Mouse (Mus musculus) liver, adult 2 months (tissue): ENCODE data around the gene Nars2.

Experiments used
- CTCF ChIP-seq: fragments of 200-500 bp; IDR thresholded peaks from 2 replicates; pipeline ENCODE4 v1.5.1; 2011; ENCODE audit warnings: low read depth, low read length, control low read depth
- POLR2A ChIP-seq: fragments of 200-500 bp; IDR thresholded peaks from 2 replicates; pipeline ENCODE4 v1.6.1; 2011; ENCODE audit warnings: low read length, control low read depth; ENCODE audit not compliant: insufficient read depth; ENCODE audit errors: extremely low read depth

DNA sequence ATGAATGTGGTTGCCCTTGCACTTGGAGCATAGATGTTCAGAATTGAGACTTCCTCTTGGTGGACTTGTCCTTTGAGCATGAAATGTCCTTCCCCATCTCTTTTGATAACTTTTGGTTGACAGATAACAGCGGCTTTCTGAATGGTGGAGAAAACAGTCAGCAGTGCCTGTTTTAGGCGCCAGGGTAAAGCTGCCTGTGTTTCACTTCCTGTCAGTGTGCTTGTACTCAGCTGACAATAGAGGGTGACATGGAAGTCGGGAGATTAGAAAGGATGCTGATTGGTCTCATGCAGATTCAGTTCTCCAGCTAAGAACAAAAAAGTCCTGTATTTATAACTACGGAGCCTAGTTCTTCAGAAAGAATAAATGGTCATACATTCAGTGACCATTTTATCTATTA lies 66.7 kb downstream of the Nars2 start:
- TF ChIP-seq CTCF (no peak), POLR2A (no peak)
